Mouse (Mus musculus) heart, embryonic 14.5 days (tissue): Measurements from ENCODE around the gene Calr3. TPM values are rescaled to one million over a fixed set of nuclear protein-coding genes. Genes with fewer than 3 reads are reported as not detected.

ENCODE experiments used
- ATAC-seq: fragments of 200-750 bp; cut with Nextera tagmentation; 2 replicates; pipeline ENCODE4 v1.8.0; 2017; ENCODE audit warnings: low read depth, moderate TSS enrichment; ENCODE audit not compliant: insufficient number of reproducible peaks, insufficient read depth, low FRiP score
- H3K27ac ChIP-seq, 2 experiments: fragments of 200-500 bp in 1 of 2; fragments of 300-500 bp in 1 of 2; sonication (generic) in 1 of 2; replicated peaks in 1 of 2; 2 replicates each; pipeline ENCODE4 v1.5.1; 2012 to 2014; ENCODE audit warnings: low read depth in 2 of 2, low read length in 2 of 2, control low read depth in 1 of 2, mild to moderate bottlenecking in 1 of 2, mixed read lengths in 1 of 2; ENCODE audit not compliant: control insufficient read depth in 1 of 2, insufficient read depth in 1 of 2
- H3K27me3 ChIP-seq: fragments of 300-500 bp; sonication (generic); 2 replicates; pipeline ENCODE4 v1.6.1; 2014; ENCODE audit warnings: mild to moderate bottlenecking, low read length, control low read depth; ENCODE audit not compliant: control insufficient read depth, insufficient read depth
- H3K36me3 ChIP-seq: fragments of 300-500 bp; sonication (generic); 2 replicates; pipeline ENCODE4 v1.6.1; 2014; ENCODE audit warnings: mild to moderate bottlenecking, control low read depth, low read length, mixed read lengths; ENCODE audit not compliant: control insufficient read depth, insufficient read depth
- H3K4me1 ChIP-seq, 2 experiments: fragments of 200-500 bp in 1 of 2; fragments of 300-500 bp in 1 of 2; sonication (generic) in 1 of 2; 2 replicates each; pipeline ENCODE4 v1.6.1; 2012 to 2014; ENCODE audit warnings: low read length in 2 of 2, control low read depth in 1 of 2, mixed read lengths in 1 of 2; ENCODE audit not compliant: control insufficient read depth in 2 of 2, insufficient read depth in 2 of 2
- H3K4me2 ChIP-seq: fragments of 300-500 bp; sonication (generic); 2 replicates; pipeline ENCODE4 v1.6.1; 2014; ENCODE audit warnings: mild to moderate bottlenecking, low read length
- H3K4me3 ChIP-seq, 2 experiments: fragments of 200-500 bp in 1 of 2; fragments of 300-500 bp in 1 of 2; sonication (generic) in 1 of 2; 2 replicates each; pipeline ENCODE4 v1.5.1; 2012 to 2014; ENCODE audit warnings: low read length in 2 of 2, mild to moderate bottlenecking in 2 of 2, control low read depth in 1 of 2, low read depth in 1 of 2, moderate library complexity in 1 of 2; ENCODE audit not compliant: control insufficient read depth in 1 of 2, insufficient read depth in 1 of 2
- H3K9ac ChIP-seq: fragments of 300-500 bp; sonication (generic); 2 replicates; pipeline ENCODE4 v1.6.1; 2014; ENCODE audit warnings: mild to moderate bottlenecking, low read length
- H3K9me3 ChIP-seq: fragments of 300-500 bp; sonication (generic); 2 replicates; pipeline ENCODE4 v1.6.1; 2016; ENCODE audit warnings: low read length, control low read depth; ENCODE audit not compliant: control insufficient read depth
- WGBS: fragments of 180-500 bp; shearing (Covaris S2); extraction: QIAGEN DNeasy Blood & Tissue Kit; methylation state at CpG from one replicate; pipeline ENCODE4 v1.1.7; 2014; 5-methylcytosine and 5-hydroxymethylcytosine counted together
- polyA plus RNA-seq: library from polyadenylated mRNA; unstranded; fragments of >200 nt; fragmentation: Nextera tagmentation; extraction: Ambion mirVana; gene quantifications from 2 replicates; pipeline ENCODE4 v1.2.1, GENCODE M21; 2014

Gene Calr3
- 1.6 TPM in 2 replicates for polyA plus RNA-seq

- WGBS = 4% methylated on average over 34 of the region's 34 CpGs
- Histone ChIP-seq H3K9ac (peak within 1 kb of the TSS; percentile 81), H3K27me3 (no peaks in the 10 kb centered on the region), H3K9me3 (no peaks in the 10 kb centered on the region), H3K4me2 (peak within 1 kb of the TSS; percentile 85), H3K4me3 (peak within 1 kb of the TSS; percentile 47 to 63), H3K27ac (peak within 1 kb of the TSS in 1 of 2 experiments; percentile 6; a peak in 2 of 4 replicates), H3K36me3 (no peaks in the 10 kb centered on the region), H3K4me1 (peaks cover 4 to 6% of the 10 kb centered on the region in 2 experiments; a peak in 3 of 4 replicates)
- peak; percentile 98 for ATAC-seq
Measured at GRCm38 (mm10) chr8:72443338-72443993, at the start of gene Calr3, which contains the start of gene 1700030K09Rik. Gene Calr3, minus strand, starts transcription at chr8:72443870. Gene 1700030K09Rik, plus strand, starts transcription at chr8:72443880.

GRCm38 (mm10) chr8:72493381-72493780, 49.7 kb upstream of the Calr3 start:
- Histone ChIP-seq H3K9me3 (no peaks in the 10 kb centered on the region), H3K4me1 (peaks cover 6 to 23% of the 10 kb centered on the region in 2 experiments), H3K4me3 (peak overlapping the region; percentile 68 to 72), H3K9ac (peak overlapping the region; percentile 68), H3K27me3 (no peaks in the 10 kb centered on the region), H3K27ac (peak overlapping the region in 1 of 2 experiments; percentile 81; a peak in 2 of 4 replicates), H3K36me3 (peaks cover 45% of the 10 kb centered on the region), H3K4me2 (peak overlapping the region; percentile 81)
- WGBS = 9% methylated on average over 8 of the region's 8 CpGs
- no peak for ATAC-seq

- peak overlapping the region; percentile 72 to 95 for H3K4me3 ChIP-seq
- H3K36me3 ChIP-seq = peaks cover 47% of the 10 kb centered on the region
- WGBS = under 1% methylated on average over 50 of the region's 56 CpGs
- peak; percentile 96 for ATAC-seq
- peak overlapping the region; percentile 81 for H3K4me2 ChIP-seq
- H3K9ac ChIP-seq = peak overlapping the region; percentile 86
- no peaks in the 10 kb centered on the region for H3K9me3 ChIP-seq
- peaks cover 6 to 19% of the 10 kb centered on the region in 2 experiments for H3K4me1 ChIP-seq
- H3K27ac ChIP-seq = peak overlapping the region; percentile 68 to 81
- H3K27me3 ChIP-seq = no peaks in the 10 kb centered on the region
Measured at GRCm38 (mm10) chr8:72492622-72493081, 49.0 kb upstream of the Calr3 start.

- H3K27ac ChIP-seq = peak within 1 kb of the TSS; percentile 68 to 81
- H3K4me3 ChIP-seq = peak within 1 kb of the TSS; percentile 72 to 95
- H3K36me3 ChIP-seq = peaks cover 50% of the 10 kb centered on the region
- WGBS = 1% methylated on average over 98 of the region's 98 CpGs
- peak within 1 kb of the TSS; percentile 87 for H3K4me2 ChIP-seq
- no peaks in the 10 kb centered on the region for H3K9me3 ChIP-seq
- H3K27me3 ChIP-seq = no peaks in the 10 kb centered on the region
- H3K9ac ChIP-seq = peak within 1 kb of the TSS; percentile 86
- H3K4me1 ChIP-seq = peaks cover 6 to 19% of the 10 kb centered on the region in 2 experiments
- peak; percentile 11; the same call in 1 of the 2 replicates for ATAC-seq
Measured at GRCm38 (mm10) chr8:72491680-72492621, 48.3 kb upstream of the Calr3 start, which contains the start of gene Slc35e1. Gene Slc35e1, minus strand, starts transcription at chr8:72492614.

GRCm38 (mm10) chr8:72491017-72491416, 47.3 kb upstream of the Calr3 start:
- 76% methylated on average over 2 of the region's 2 CpGs for WGBS
- Histone ChIP-seq H3K36me3 (peaks cover 47% of the 10 kb centered on the region), H3K27ac (no peak overlapping the region), H3K4me3 (no peak overlapping the region), H3K27me3 (no peaks in the 10 kb centered on the region), H3K4me1 (peaks cover 6 to 19% of the 10 kb centered on the region in 2 experiments), H3K9ac (peak overlapping the region; percentile 86), H3K4me2 (peak overlapping the region; percentile 87), H3K9me3 (no peaks in the 10 kb centered on the region)
- ATAC-seq = no peak

- no peak for ATAC-seq
- Histone ChIP-seq H3K9me3 (no peaks in the 10 kb centered on the region), H3K9ac (no peak overlapping the region), H3K4me2 (no peak overlapping the region), H3K27me3 (no peaks in the 10 kb centered on the region), H3K27ac (no peak overlapping the region), H3K4me3 (no peak overlapping the region), H3K4me1 (peaks cover 4 to 9% of the 10 kb centered on the region in 2 experiments; a peak in 2 of 4 replicates), H3K36me3 (peaks cover 62% of the 10 kb centered on the region)
Measured at GRCm38 (mm10) chr8:72487014-72487413, 43.3 kb upstream of the Calr3 start.

- no peak overlapping the region for H3K27ac ChIP-seq
- no peak overlapping the region for H3K4me2 ChIP-seq
- no peak overlapping the region for H3K4me3 ChIP-seq
- no peaks in the 10 kb centered on the region for H3K27me3 ChIP-seq
- WGBS = 75% methylated on average over 6 of the region's 6 CpGs
- ATAC-seq = no peak
- peaks cover 70% of the 10 kb centered on the region for H3K36me3 ChIP-seq
- H3K9ac ChIP-seq = no peak overlapping the region
- no peaks in the 10 kb centered on the region for H3K9me3 ChIP-seq
- no peaks in the 10 kb centered on the region for H3K4me1 ChIP-seq
Measured at GRCm38 (mm10) chr8:72485456-72486199, 42.0 kb upstream of the Calr3 start.
